In genomic region chr6:114863501-114863900, GRCm38 (mm10) we compare ENCODE assay signal across 24 mouse cellular contexts.
A peak's percentile ranks its signal among the peaks of the same experiment; 100 is the strongest.
DNase-seq lines count a peak whose midpoint lies in the region; ATAC-seq and TF ChIP-seq lines count a peak whose summit lies in the region.
"Had no signal": no experiment of that assay in that cellular context is flagged by ENCODE, and none has a peak within 500 bp of the region (broad histone marks: within the 10 kb centered on the region; RNA-seq: fewer than 3 reads in every experiment).

No protein-coding gene starts in this region.

- peak; percentile 66 for DNase-seq in adrenal gland, postnatal 14 days
- no peak for DNase-seq in adrenal gland, adult 8-10 months
- no peak for DNase-seq in heart, postnatal 25 days (ENCODE audit: low spot score)
- DNase-seq in liver, adult 2 months (ENCODE audit: extremely low read depth, low read depth, low spot score): peak; percentile 75
- no peak for DNase-seq in liver
- DNase-seq: cerebellum, adult 11-12 months; gastrocnemius, postnatal 25 days; heart, adult 18-20 months; heart, postnatal 4 days; liver, postnatal 0 days; lung, postnatal 10 days had no signal

- H3K79me2 ChIP-seq in liver, adult 2 months (ENCODE audit: control insufficient read depth, insufficient read depth, low read length): peaks cover 16% of the 10 kb centered on the region

- no peak for TF ChIP-seq POLR2A in liver, adult 2 months (IDR thresholded peaks at IDR 0.05; ENCODE audit: extremely low read depth, insufficient read depth, low read length)

- no peak overlapping the region for H3K27ac ChIP-seq in heart, embryonic 14.5 days (replicated peaks in 1 of 2; ENCODE audit: control insufficient read depth in 1 of 2, insufficient read depth in 1 of 2, low read depth in 2 of 2, low read length in 2 of 2)
- H3K27ac ChIP-seq in liver, adult 2 months (replicated peaks; ENCODE audit: insufficient read depth, low read depth, low read length): no peak overlapping the region
- 0 out of 2 replicates have a peak overlapping the region, but pooled peaks have one; percentile 50 for H3K27ac ChIP-seq in brown adipose tissue, adult 24 weeks (replicated peaks; ENCODE audit: low read depth, low read length)
- H3K27ac ChIP-seq: forebrain, embryonic 15.5 days; heart, embryonic 15.5 days; hindbrain, embryonic 14.5 days; limb, embryonic 10.5 days; neural tube, embryonic 15.5 days had no signal

- no peak overlapping the region for H3K4me3 ChIP-seq in heart, embryonic 14.5 days (ENCODE audit: control insufficient read depth in 1 of 2, insufficient read depth in 1 of 2, low read depth in 1 of 2, low read length in 2 of 2)
- no peak overlapping the region for H3K4me3 ChIP-seq in liver, adult 2 months (ENCODE audit: insufficient read depth, low read depth, low read length)
- H3K4me3 ChIP-seq in brown adipose tissue, adult 24 weeks (ENCODE audit: insufficient read depth, low read depth, low read length): no peak overlapping the region
- H3K4me3 ChIP-seq: forebrain, embryonic 15.5 days; heart, embryonic 15.5 days; left cerebral cortex, adult 2 months; limb, embryonic 10.5 days; neural tube, embryonic 15.5 days had no signal

- peaks cover 32 to 50% of the 10 kb centered on the region in 2 experiments for H3K4me1 ChIP-seq in heart, embryonic 14.5 days (ENCODE audit: control insufficient read depth in 2 of 2, insufficient read depth in 2 of 2, low read length in 2 of 2)
- H3K4me1 ChIP-seq in liver, adult 2 months (ENCODE audit: control insufficient read depth, insufficient read depth, low read length): peaks cover 24% of the 10 kb centered on the region
- H3K4me1 ChIP-seq in brown adipose tissue, adult 24 weeks (ENCODE audit: control insufficient read depth, insufficient read depth, insufficient read length, low read length): peaks cover 44% of the 10 kb centered on the region
- H3K4me1 ChIP-seq: forebrain, embryonic 15.5 days had no signal

- H3K9ac ChIP-seq in heart, embryonic 14.5 days (ENCODE audit: low read length): peak overlapping the region; percentile 4; the same call in 1 of the 2 replicates
- H3K9ac ChIP-seq in liver, adult 2 months (ENCODE audit: low read depth, low read length): no peak overlapping the region
- H3K9ac ChIP-seq: forebrain, embryonic 15.5 days; heart, embryonic 15.5 days; hindbrain, embryonic 14.5 days; liver, postnatal 0 days; neural tube, embryonic 15.5 days had no signal

- intact Hi-C loops in heart, postnatal 25 days (cut with DNase I): no loop called here

- 93% methylated on average over 5 of the region's 5 CpGs for WGBS in heart, embryonic 14.5 days
- 44% methylated on average over 5 of the region's 5 CpGs for WGBS in liver, adult 2 months

- TF ChIP-seq CTCF in liver, adult 2 months (IDR thresholded peaks at IDR 0.05; ENCODE audit: low read depth, low read length): no peak

- no peak overlapping the region for H3K4me2 ChIP-seq in heart, embryonic 14.5 days (ENCODE audit: low read length)
- H3K4me2 ChIP-seq: forebrain, embryonic 15.5 days; heart, embryonic 15.5 days; hindbrain, embryonic 14.5 days; liver, embryonic 11.5 days; midbrain, embryonic 11.5 days; neural tube, embryonic 15.5 days had no signal

- H3K36me3 ChIP-seq in heart, embryonic 14.5 days (ENCODE audit: control insufficient read depth, insufficient read depth, low read length): peaks cover 56% of the 10 kb centered on the region
- H3K36me3 ChIP-seq in liver, adult 2 months (ENCODE audit: control insufficient read depth, insufficient read depth, low read length): peaks cover 13% of the 10 kb centered on the region; the same call in 1 of the 2 replicates

- no peaks in the 10 kb centered on the region for H3K9me3 ChIP-seq in heart, embryonic 14.5 days (ENCODE audit: control insufficient read depth, low read length)
- H3K9me3 ChIP-seq: forebrain, embryonic 15.5 days; G1E; heart, embryonic 15.5 days; limb, embryonic 10.5 days; neural tube, embryonic 15.5 days had no signal

- H3K27me3 ChIP-seq in heart, embryonic 14.5 days (ENCODE audit: control insufficient read depth, insufficient read depth, low read length): no peaks in the 10 kb centered on the region
- no peaks in the 10 kb centered on the region for H3K27me3 ChIP-seq in liver, adult 2 months (ENCODE audit: control insufficient read depth, insufficient read depth, low read length)
- H3K27me3 ChIP-seq: forebrain, embryonic 15.5 days; heart, embryonic 15.5 days; neural tube, embryonic 15.5 days; Patski had no signal

- ATAC-seq in heart, embryonic 14.5 days (ENCODE audit: insufficient number of reproducible peaks, insufficient read depth, low FRiP score, low read depth): no peak
- ATAC-seq: forebrain, embryonic 15.5 days; inflammation-experienced regulatory T-cells, adult 6 months; liver, postnatal 0 days; Patski had no signal

Comparison
In these comparisons a context has a peak if more than half of its experiments do, and no peak if none do; other contexts are left out.
1. DNase-seq: peak in adrenal gland, postnatal 14 days (single experiment) and liver, adult 2 months (single experiment); none in adrenal gland, adult 8-10 months (single experiment), heart, postnatal 25 days (single experiment) and liver (single experiment).